Mouse (Mus musculus) embryonic facial prominence, embryonic 12.5 days (tissue): ENCODE measurements around the gene Ankfy1. TPM values are rescaled to one million over a fixed set of nuclear protein-coding genes. Genes with fewer than 3 reads are reported as not detected.
"Not testable (repeated sequence)": the region's sequence is repeated elsewhere in the genome, so short reads cannot be mapped to it uniquely, and the experiment has no call there.

Source experiments
- ATAC-seq: fragments of 200-750 bp; cut with Nextera tagmentation; 2 replicates; pipeline ENCODE4 v1.8.0; 2017; ENCODE audit not compliant: insufficient number of reproducible peaks, insufficient read depth, low FRiP score, low TSS enrichment
- H3K27ac ChIP-seq: fragments of 300-500 bp; sonication (generic); 2 replicates; pipeline ENCODE4 v1.5.1; 2016; ENCODE audit warnings: mild to moderate bottlenecking
- H3K27me3 ChIP-seq: fragments of 300-500 bp; sonication (generic); 2 replicates; pipeline ENCODE4 v1.6.1; 2016; ENCODE audit warnings: mild to moderate bottlenecking, moderate library complexity
- H3K36me3 ChIP-seq: fragments of 300-500 bp; sonication (generic); 2 replicates; pipeline ENCODE4 v1.6.1; 2016; ENCODE audit warnings: mild to moderate bottlenecking
- H3K4me1 ChIP-seq: fragments of 300-500 bp; sonication (generic); 2 replicates; pipeline ENCODE4 v1.6.1; 2016
- H3K4me2 ChIP-seq: fragments of 300-500 bp; sonication (generic); replicated peaks from 2 replicates; pipeline ENCODE4 v1.6.1; 2016; ENCODE audit warnings: mild to moderate bottlenecking, moderate library complexity
- H3K4me3 ChIP-seq: fragments of 300-500 bp; sonication (generic); 2 replicates; pipeline ENCODE4 v1.5.1; 2016; ENCODE audit warnings: mild to moderate bottlenecking
- H3K9ac ChIP-seq: fragments of 300-500 bp; sonication (generic); 2 replicates; pipeline ENCODE4 v1.6.1; 2016; ENCODE audit warnings: mild to moderate bottlenecking, moderate library complexity
- H3K9me3 ChIP-seq: fragments of 300-500 bp; sonication (generic); 2 replicates; pipeline ENCODE4 v1.6.1; 2016; ENCODE audit warnings: mild to moderate bottlenecking, moderate library complexity
- WGBS: fragments of 180-500 bp; shearing (Covaris S2); methylation state at CpG from one replicate; pipeline ENCODE4 v1.1.7; 2016; 5-methylcytosine and 5-hydroxymethylcytosine counted together
- polyA plus RNA-seq: library from polyadenylated mRNA; unstranded; fragments of >200 nt; fragmentation: Nextera tagmentation; extraction: Ambion mirVana; gene quantifications from 2 replicates; pipeline ENCODE4 v1.2.1, GENCODE M21; 2016

The Ankfy1 gene
- polyA plus RNA-seq, 1 experiment from 2014 or later, result 29.8 TPM

DNA sequence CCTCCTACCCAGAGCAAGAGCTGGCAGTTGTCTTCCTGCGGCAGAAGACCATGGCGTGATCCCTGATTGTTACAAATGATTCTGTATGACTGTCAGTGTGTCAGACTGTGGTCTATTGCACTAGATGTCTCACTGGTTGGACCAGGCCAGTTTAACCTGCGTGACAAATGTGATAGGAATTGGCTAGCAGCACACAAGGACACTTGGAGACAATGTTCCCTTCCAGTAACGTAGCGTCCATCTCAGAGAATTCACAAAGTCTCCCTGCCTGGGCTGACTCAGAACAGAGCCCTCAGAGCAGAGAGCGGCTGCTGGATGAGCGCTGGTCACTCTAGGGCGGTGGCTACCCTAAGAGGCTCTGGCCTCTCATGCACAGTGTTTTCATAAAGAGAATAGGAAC lies 77.9 kb downstream of the Ankfy1 start:
- Histone ChIP-seq H3K27ac (no peak overlapping the region), H3K4me3 (no peak overlapping the region), H3K9ac (no peak overlapping the region), H3K36me3 (peaks cover 43% of the 10 kb centered on the region), H3K27me3 (no peaks in the 10 kb centered on the region), H3K9me3 (no peaks in the 10 kb centered on the region), H3K4me2 (no peak overlapping the region), H3K4me1 (no peaks in the 10 kb centered on the region)
- 92% methylated on average over 8 of the region's 8 CpGs for WGBS
- no peak for ATAC-seq

DNA sequence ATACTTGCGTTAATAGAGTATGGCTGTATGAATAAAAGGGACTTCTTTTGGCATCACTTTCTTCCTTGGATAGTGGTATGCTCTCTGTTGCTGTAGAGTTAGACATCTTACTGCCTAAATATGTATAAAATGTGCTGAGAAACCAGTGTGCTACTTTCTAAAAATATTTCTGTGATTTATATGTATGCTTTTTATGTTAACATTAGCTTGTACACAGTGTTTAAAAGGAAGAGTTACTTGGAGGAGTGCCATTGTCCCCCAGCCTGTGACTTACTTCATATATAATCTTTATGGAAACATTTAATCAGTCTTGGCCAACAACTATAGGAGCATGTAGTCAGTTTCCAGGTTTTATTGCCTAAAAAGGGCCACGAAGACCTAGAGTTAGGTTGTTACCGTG lies 79.3 kb downstream of the Ankfy1 start:
- 93% methylated on average over 3 of the region's 3 CpGs for WGBS

GRCm38 (mm10) chr11:72770324-72770723 lies 80.5 kb downstream of the Ankfy1 start:
- no peaks in the 10 kb centered on the region for H3K4me1 ChIP-seq
- no peaks in the 10 kb centered on the region for H3K27me3 ChIP-seq
- ATAC-seq, result no peak
- WGBS, result 95% methylated on average over 3 of the region's 3 CpGs
- no peak overlapping the region for H3K4me3 ChIP-seq
- H3K9ac ChIP-seq, result no peak overlapping the region
- no peaks in the 10 kb centered on the region for H3K9me3 ChIP-seq
- no peak overlapping the region for H3K27ac ChIP-seq
- H3K36me3 ChIP-seq, result peaks cover 24% of the 10 kb centered on the region
- no peak overlapping the region for H3K4me2 ChIP-seq

More for the DNA sequence above, 79.3 kb downstream of the Ankfy1 start:
- peaks cover 31% of the 10 kb centered on the region for H3K36me3 ChIP-seq
- no peaks in the 10 kb centered on the region for H3K4me1 ChIP-seq
- no peak for ATAC-seq
- no peaks in the 10 kb centered on the region for H3K9me3 ChIP-seq
- H3K4me3 ChIP-seq, result no peak overlapping the region
- no peaks in the 10 kb centered on the region for H3K27me3 ChIP-seq
- H3K27ac ChIP-seq, result no peak overlapping the region
- no peak overlapping the region for H3K9ac ChIP-seq
- no peak overlapping the region for H3K4me2 ChIP-seq

DNA sequence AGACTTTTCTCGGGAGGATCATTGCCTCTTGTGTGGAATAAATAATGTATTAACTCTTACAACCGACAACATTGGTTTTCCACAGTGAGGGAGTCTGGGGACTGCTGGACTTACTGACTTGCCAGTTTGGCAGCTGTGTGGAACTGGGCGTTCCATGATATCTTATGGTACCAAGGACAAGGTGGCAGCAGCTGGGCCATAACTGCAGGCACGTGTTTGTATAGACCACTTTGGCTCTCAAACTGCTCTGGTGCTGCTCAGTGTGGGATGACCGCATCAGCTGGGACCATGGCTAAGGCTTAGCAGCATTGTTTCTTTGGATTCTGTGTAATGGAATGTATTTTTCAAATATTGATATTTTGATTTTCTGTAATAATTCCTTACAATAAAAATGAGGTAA lies 81.0 kb downstream of the Ankfy1 start:
- no peak for ATAC-seq
- H3K9ac ChIP-seq, result no peak overlapping the region
- H3K36me3 ChIP-seq, result peaks cover 24% of the 10 kb centered on the region
- no peaks in the 10 kb centered on the region; the same call in 1 of the 2 replicates for H3K9me3 ChIP-seq
- H3K4me3 ChIP-seq, result no peak overlapping the region
- no peak overlapping the region for H3K27ac ChIP-seq
- WGBS, result 88% methylated on average over 5 of the region's 5 CpGs
- H3K27me3 ChIP-seq, result no peaks in the 10 kb centered on the region
- no peak overlapping the region for H3K4me2 ChIP-seq
- no peaks in the 10 kb centered on the region for H3K4me1 ChIP-seq

DNA sequence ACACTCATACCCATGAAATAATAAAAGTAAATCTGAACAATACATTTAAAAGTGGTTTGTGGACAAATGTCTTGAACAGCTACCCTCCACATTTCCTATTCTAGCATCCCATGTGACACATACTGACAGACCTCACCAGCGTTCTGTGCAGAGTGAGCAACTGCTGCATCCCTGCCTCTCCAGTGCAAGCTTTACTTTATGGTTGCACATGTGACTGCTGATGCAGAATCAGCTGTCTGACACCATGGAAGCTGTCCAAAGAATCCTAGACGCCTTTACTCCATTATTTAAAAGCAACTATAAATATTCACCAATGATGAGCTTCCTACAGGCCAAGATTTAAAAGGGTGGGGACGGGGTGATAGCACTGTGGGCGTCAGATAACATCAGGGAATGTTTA lies 81.7 kb downstream of the Ankfy1 start:
- H3K9ac ChIP-seq, result no peak overlapping the region
- H3K4me2 ChIP-seq, result no peak overlapping the region
- no peak overlapping the region for H3K27ac ChIP-seq
- no peaks in the 10 kb centered on the region for H3K27me3 ChIP-seq
- H3K4me3 ChIP-seq, result no peak overlapping the region
- ATAC-seq, result no peak
- no peaks in the 10 kb centered on the region; the same call in 1 of the 2 replicates for H3K9me3 ChIP-seq
- H3K4me1 ChIP-seq, result no peaks in the 10 kb centered on the region
- WGBS, result 85% methylated on average over 4 of the region's 4 CpGs
- peaks cover 24% of the 10 kb centered on the region for H3K36me3 ChIP-seq

DNA sequence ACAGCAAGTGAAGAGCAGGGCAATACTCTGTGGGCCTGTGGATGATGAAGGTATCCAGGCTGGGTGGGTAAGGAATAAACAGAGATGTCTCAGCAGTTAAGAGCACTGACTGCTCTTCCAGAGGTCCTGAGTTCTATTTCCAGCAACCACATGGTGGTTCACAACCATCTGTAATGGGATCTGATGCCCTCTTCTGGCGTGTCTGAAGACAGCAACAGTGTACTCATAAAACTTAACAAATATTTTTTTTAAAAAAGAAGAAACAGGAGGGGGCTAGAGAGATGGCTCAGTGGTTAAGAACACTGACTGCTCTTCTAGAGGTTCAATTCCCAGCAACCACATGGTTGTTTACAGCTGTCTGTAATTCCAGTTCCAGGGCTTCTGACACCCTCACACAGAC lies 82.8 kb downstream of the Ankfy1 start:
- not testable (repeated sequence) for H3K4me1 ChIP-seq, H3K27me3 ChIP-seq, H3K4me2 ChIP-seq, ATAC-seq, H3K4me3 ChIP-seq, H3K27ac ChIP-seq, H3K9me3 ChIP-seq, H3K9ac ChIP-seq
- peaks cover 17% of the 10 kb centered on the region for H3K36me3 ChIP-seq
- 23% methylated on average over 1 of the region's 1 CpGs for WGBS

DNA sequence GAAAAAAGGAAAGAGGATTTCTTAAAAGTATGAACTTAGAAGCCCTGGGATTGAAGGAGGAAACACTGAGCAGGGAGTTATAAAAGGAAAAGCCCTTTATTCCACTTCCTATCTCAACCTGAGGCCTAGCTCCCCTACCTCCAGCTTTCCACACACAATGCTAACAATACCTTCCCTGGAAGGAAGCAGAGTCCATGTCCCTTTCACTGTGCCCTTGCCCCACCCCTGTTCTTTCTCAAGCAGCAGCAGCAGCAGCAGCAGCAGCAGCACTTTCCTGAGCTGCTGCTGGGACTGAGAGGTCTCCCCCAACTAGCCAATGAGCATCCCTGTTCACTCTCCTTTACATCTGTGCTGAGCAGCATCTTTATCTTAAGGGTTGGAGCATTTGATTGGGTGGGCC lies 89.2 kb downstream of the Ankfy1 start:
- Histone ChIP-seq H3K27me3 (no peaks in the 10 kb centered on the region), H3K27ac (no peak overlapping the region), H3K4me3 (no peak overlapping the region), H3K4me2 (no peak overlapping the region), H3K4me1 (no peaks in the 10 kb centered on the region), H3K9ac (no peak overlapping the region), H3K36me3 (no peaks in the 10 kb centered on the region; the same call in 1 of the 2 replicates), H3K9me3 (no peaks in the 10 kb centered on the region; the same call in 1 of the 2 replicates)
- ATAC-seq, result no peak

DNA sequence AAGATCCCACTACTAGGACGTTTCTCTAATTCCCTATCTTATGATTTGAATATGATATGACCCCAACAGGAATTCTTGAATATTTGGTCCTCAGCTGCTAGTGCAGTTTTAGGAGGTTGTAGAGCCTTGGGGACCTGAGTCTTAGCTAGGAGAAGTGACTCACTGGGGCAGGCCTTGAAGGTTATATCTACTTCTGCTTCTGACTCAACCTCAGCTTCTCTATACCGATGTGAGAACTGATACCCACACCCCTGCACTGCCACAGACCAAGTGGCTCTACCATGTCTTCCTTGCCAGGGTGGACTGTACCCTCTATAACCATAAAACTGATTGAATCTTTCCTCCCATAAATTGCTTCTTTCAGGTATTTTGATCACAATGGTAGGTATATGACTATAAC lies 92.3 kb downstream of the Ankfy1 start:
- H3K4me2 ChIP-seq, result no peak overlapping the region
- no peak overlapping the region for H3K27ac ChIP-seq
- no peaks in the 10 kb centered on the region for H3K4me1 ChIP-seq
- no peaks in the 10 kb centered on the region for H3K36me3 ChIP-seq
- H3K27me3 ChIP-seq, result no peaks in the 10 kb centered on the region
- ATAC-seq, result no peak
- H3K9me3 ChIP-seq, result no peaks in the 10 kb centered on the region
- 71% methylated on average over 2 of the region's 2 CpGs for WGBS
- H3K4me3 ChIP-seq, result no peak overlapping the region
- no peak overlapping the region for H3K9ac ChIP-seq

DNA sequence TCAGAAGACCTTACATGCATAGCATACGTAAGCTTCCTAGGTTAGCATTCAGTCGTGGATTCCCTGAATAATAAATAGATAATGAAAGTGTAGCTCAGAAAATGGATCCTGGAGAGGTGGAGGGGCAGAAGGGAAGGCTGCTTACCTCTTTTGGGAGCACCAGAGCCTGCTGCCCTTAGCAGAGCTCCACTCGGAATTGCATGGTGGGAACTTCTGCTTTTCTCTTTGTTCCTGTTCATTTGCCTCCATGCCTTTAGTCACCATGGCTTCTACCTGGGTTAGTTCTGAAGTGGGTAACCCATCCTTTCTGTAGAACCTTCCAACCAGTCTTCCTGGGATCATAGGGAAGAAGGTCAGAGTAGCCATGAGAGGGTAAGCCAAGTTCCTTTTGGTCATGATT lies 92.7 kb downstream of the Ankfy1 start:
- Histone ChIP-seq H3K9me3 (no peaks in the 10 kb centered on the region), H3K4me2 (no peak overlapping the region), H3K27ac (no peak overlapping the region), H3K4me3 (no peak overlapping the region), H3K27me3 (no peaks in the 10 kb centered on the region), H3K36me3 (no peaks in the 10 kb centered on the region), H3K4me1 (no peaks in the 10 kb centered on the region), H3K9ac (no peak overlapping the region)
- no peak for ATAC-seq
- 82% methylated on average over 3 of the region's 3 CpGs for WGBS

DNA sequence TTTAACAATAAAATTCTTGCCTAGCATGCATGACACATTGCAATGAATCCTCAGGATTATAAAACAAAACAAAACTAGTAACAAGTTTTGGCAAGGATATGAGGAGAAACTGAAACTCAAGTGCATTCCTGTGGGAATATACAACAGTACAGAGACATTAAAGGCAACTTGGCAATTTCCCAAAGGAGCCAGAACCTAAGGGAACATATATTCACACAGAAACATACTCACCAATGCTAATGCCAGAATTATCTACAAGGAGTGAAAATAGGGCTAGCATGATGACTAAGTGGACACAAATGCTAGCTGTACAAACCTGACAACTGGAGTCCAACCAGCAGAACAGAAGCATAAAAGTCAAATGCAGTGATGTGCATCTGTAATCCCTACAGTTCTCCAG lies 102.2 kb downstream of the Ankfy1 start:
- Histone ChIP-seq H3K4me1 (no peaks in the 10 kb centered on the region), H3K36me3 (no peaks in the 10 kb centered on the region), H3K27me3 (no peaks in the 10 kb centered on the region), H3K4me3 (no peak overlapping the region), H3K4me2 (no peak overlapping the region), H3K27ac (no peak overlapping the region), H3K9me3 (no peaks in the 10 kb centered on the region), H3K9ac (no peak overlapping the region)
- no peak for ATAC-seq

DNA sequence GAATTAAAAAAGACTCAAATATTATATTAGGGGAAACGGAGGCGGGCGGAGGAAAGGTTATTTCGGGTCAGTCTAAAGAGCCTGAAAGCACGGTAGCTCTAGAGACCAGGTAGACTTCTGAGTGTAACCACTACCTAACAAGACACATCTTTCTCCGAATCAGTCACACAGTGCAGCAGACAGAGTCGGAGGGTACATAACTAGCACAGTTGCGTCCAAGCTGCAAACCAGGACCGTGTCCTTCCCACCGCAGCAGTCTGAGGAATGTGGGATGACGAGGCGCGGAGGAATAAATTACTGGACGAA lies 105.3 kb downstream of the Ankfy1 start:
- Histone ChIP-seq H3K4me1 (no peaks in the 10 kb centered on the region), H3K9ac (peak overlapping the region; percentile 88), H3K36me3 (no peaks in the 10 kb centered on the region), H3K9me3 (no peaks in the 10 kb centered on the region), H3K4me3 (peak overlapping the region; percentile 91), H3K4me2 (peak overlapping the region; percentile 89), H3K27ac (peak overlapping the region; percentile 76), H3K27me3 (no peaks in the 10 kb centered on the region)
- WGBS, result 18% methylated on average over 14 of the region's 14 CpGs
- ATAC-seq, result no peak

DNA sequence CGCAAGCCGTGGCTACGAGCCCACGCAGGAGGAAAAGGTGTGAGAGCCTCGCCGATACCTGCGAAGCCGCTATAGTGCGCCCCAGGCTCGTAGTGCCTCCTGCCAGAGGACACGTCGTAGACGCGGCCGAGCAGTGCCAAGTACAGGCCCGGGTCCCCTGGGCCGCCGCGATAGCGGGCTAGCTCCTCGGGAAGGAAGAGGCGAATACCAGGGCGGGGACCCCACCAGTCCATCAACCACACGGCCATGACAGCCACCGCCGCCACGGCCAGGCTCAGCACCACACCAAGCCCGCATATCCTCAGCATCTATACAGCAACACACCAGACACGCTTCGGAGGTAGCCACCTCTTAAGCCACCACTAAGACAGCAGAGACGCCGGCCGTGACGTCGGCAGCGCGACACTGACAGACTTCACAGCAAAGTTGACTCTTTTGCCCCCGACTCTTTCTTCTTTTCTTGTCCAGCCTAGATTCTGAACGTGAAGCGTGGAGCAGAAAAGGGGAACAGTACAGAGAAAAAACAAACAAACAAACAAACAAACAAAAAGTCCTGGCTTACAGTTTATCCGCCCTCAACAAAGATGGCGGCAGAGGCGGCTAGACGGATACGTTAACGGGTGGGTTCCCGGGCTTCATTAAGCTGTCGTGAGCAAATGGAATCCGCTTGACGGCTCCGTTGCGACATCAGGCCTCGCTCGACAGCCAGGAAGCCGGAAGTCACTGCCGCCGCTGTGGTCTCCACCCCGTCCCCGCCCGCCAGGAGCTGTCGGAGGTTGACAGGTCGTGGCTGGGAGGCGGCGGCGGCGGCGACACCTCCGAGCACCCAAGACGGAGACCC lies 105.9 kb downstream of the Ankfy1 start, which contains the start of the genes Cyb5d2 and Zzef1:
TSS of gene Cyb5d2 (minus strand) at position 688 of the 841 bp plus-strand sequence.
TSS of gene Zzef1 (plus strand) at position 772 of the 841 bp plus-strand sequence.
- Histone ChIP-seq H3K4me2 (peak within 1 kb of the TSS; percentile 89), H3K4me3 (peak within 1 kb of the TSS; percentile 91), H3K9ac (peak within 1 kb of the TSS; percentile 88), H3K27me3 (no peaks in the 10 kb centered on the region), H3K27ac (peak within 1 kb of the TSS; percentile 76), H3K4me1 (no peaks in the 10 kb centered on the region), H3K36me3 (no peaks in the 10 kb centered on the region), H3K9me3 (no peaks in the 10 kb centered on the region)
- peak; percentile 90 for ATAC-seq
- under 1% methylated on average over 69 of the region's 69 CpGs for WGBS
